Mouse (Mus musculus): ENCODE measurements around the gene Slc2a5. TPM values are rescaled to one million over a fixed set of nuclear protein-coding genes. Genes with fewer than 3 reads are reported as not detected.

Slc2a5 gene
- total RNA-seq, 1 experiment from 2014 or later = not detected

DNA sequence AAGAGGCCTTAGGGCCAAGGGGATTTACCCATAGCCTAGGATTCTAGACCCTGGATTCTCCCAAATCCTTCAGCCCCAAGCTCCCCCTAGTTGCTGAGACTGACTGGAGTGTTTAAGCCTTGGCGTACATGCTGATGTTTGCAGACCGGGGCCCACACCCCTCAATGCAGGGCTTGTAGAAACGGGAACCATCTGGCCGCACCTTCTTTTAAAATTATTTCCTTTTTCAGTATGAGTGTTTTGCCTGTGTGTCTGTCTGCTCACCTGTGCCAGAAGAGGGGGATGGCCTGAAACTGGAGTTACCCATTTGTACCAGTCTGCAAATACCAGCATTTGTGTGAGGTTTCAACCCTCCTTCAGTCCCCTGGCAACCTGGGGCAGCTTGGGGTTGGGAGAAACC, 21.2 kb upstream of the Slc2a5 start:
- no peak for ATAC-seq (replicated peaks; ENCODE audit: low read depth, poor library complexity, severe bottlenecking)

DNA sequence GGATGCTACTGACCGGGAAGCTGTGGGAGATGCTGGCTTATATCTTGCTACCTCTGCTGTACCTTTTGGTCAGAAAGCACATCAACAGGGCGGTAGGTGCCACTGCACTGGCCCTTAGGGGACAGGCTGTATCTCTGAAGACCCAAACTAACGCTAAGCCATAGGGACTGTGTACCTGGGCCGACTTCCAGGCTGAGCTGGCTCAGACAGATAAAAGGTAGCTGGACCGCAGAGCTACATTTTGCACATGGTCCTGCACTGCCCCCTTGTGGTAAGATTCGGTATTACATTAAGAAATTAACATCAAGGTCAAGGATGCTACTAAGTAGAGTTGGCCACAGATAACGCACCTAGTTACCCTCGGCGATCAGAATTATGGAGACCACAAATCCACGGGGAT, 20.2 kb upstream of the Slc2a5 start:
- ATAC-seq (replicated peaks; ENCODE audit: low read depth, poor library complexity, severe bottlenecking) = peak; percentile 82

DNA sequence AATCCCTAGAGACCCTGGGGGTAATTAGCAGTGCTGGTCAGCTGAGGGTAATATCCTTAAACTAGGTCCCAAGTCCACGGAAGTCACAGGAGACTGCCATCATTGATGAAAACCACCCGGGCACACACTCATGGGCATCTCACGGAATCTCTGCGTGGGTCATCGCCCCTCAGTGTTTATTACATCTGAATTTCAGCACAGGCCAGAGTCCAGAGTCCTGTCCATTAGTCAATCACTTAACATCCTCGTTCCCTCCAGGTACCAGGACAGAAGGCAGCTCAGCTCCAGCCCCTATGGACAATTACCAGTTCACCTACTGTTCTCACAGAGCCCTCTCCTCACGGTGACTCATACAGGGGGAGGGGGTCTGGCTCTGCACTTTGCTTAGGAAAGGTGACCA, 16.3 kb upstream of the Slc2a5 start:
- ATAC-seq (replicated peaks; ENCODE audit: low read depth, poor library complexity, severe bottlenecking) = no peak

DNA sequence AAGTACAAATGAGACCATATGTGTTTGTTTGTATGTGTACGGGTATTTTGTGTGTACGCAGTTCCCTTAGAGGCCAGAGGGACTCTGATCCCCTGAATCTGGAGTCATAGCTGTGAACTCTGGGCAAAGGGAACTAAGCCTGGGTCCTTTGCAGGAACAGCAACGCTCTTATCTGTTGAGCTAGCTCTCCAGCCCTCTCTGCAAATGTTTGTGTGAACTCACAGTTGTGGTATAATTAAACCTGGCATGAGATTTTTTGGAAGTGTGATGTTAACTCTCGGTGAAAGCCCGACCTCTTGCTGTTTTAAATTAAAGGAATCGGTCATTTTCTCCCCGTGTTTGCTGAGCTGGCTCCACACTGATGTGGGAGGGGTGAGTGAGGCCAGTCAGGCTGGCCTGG, 13.4 kb upstream of the Slc2a5 start:
- no peak for ATAC-seq (replicated peaks; ENCODE audit: low read depth, poor library complexity, severe bottlenecking)

DNA sequence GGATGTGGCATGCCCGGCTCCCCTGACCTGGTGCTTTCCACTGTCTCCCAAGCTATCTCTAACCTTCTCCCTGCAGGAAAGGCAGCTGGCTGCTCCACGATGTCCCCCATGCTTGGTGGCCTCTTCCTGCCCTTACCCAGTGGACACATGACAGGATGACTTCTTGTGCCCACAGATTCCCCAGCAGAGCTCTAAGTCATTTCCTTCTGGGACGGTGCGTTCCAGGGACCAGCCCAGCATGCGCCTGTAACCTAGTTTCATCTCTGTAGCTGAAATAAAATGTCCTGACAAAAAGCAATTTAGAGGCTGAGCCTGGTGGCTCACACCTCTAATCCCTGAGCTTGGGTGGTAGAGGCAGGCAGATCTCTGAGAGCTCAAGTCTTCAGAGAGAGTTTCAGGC, 12.4 kb upstream of the Slc2a5 start:
- ATAC-seq (replicated peaks; ENCODE audit: low read depth, poor library complexity, severe bottlenecking) = no peak

DNA sequence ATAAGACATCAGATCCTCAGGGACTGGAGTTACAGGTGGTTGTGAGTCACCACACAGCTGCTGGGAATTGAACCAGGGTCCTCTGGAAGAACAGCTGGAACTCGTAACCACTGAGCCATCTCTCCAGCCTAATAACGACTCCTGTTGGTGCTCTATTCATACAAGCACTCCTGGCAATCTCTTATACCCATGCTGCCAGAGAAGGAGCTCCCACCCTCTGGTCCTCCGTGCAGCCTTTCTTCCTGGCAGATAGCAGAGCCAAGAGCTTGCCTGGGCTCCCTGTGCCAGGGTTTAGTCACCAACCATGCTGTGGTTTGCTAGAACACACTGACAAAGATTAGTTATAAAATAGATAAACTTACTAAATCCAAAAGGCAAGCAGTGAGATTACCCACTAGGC, 9.4 kb upstream of the Slc2a5 start:
- ATAC-seq (replicated peaks; ENCODE audit: low read depth, poor library complexity, severe bottlenecking) = no peak

DNA sequence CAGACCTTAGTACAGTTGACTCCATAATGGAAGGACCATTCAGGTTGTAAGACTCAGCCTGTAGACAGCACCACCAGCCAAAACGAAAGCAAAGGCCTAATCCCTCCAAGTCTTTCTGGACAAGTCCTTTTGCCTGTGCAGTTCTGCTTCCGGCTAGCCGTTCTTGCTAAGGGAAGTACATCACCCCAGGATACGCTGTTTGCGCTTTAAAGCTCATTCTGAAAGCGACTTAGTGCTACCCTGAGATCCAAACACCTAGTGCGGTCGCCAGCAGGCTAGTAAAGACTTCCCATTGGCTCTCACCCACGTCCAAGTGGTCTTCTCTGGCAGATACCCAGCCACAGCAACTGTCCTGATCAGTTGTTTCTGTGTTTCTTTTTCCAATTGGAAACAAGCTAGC, 8.7 kb upstream of the Slc2a5 start:
- no peak for ATAC-seq (replicated peaks; ENCODE audit: low read depth, poor library complexity, severe bottlenecking)

DNA sequence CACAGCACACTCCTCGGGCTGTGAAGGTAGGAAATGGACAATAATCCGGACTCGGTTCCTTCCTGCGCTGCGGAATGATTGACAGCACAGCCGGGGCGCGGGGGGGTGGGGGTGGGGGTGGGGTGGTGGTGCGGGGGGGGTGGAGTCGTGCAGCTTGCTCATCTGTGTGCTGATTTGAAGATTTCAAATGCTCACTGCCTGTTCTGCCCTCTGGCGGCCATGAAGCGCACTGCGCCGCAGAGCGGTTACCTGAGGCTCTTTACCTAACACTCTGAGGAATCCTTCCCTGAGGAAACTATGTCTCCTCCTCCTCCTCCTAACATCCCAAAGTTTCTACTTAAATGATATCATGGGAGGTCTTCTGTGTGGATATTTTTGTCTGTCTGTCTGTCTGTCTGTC, 6.2 kb upstream of the Slc2a5 start:
- ATAC-seq (replicated peaks; ENCODE audit: low read depth, poor library complexity, severe bottlenecking) = peak; percentile 65

DNA sequence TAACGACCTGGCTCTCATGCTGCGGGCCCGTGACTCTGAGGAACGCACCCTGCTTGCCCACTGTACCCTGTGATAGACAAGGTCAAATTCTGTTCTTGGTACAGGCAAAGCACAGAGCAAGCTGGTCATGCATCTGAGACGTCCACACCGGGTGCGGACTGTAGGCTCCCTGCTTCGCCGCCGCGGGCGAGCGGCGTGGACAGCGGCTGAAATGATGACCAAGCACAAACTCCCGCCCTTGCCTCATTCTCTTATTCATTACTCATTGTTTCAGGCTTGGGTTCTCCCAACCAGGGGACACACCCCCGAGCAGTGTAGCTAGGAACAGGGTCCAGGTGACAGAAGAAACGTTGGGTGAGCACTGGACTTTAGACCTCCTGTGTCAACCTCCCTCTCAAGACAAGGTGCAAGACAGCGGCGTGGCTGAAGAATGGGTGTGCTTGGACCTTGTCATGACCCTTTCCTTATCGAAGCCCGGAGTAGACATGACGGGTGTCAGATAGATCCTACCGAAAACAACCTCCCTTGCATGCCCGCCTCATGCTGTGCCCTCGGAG, 4.5 kb upstream of the Slc2a5 start:
- no peak for ATAC-seq (replicated peaks; ENCODE audit: low read depth, poor library complexity, severe bottlenecking)

DNA sequence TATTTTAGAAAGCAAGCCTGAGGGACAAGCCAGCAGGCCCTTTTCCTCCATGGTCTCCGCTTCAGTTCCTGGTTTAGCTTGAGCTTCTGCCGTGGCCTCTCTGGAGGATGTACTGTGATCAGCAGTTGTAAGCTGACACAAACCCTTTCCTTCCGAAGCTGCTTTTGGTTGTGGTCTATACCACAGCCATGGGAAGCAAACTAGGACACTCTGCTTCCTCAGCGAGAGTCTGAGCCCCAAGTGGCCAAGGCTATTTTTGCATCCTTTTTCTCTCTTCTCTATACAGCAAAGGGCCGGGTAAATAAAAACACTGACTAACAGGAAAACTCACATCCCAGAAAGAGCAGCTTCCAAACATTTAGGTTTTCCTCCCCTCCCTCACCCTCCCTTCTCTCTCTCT, 1.8 kb upstream of the Slc2a5 start:
- peak; percentile 94 for ATAC-seq (replicated peaks; ENCODE audit: low read depth, poor library complexity, severe bottlenecking)

DNA sequence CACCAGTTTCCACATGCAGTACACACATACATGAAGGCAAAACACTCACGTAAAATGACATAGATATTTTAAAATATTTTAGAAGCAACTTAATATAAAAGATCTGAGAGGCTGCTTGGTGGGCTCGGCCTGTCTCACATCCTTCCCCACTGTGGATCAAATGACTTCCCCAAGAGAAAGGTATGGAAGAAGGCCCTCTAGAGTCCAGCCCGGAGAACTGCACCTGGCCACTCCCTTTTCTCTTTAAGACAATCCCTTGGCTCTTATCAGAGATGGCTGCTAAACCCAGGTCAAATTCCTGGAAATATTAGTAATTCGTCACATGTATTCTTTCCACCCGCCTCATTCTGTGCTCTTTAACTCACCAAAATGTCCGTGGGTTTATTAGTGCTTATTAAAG, 920 bp upstream of the Slc2a5 start:
- ATAC-seq (replicated peaks; ENCODE audit: low read depth, poor library complexity, severe bottlenecking) = no peak

DNA sequence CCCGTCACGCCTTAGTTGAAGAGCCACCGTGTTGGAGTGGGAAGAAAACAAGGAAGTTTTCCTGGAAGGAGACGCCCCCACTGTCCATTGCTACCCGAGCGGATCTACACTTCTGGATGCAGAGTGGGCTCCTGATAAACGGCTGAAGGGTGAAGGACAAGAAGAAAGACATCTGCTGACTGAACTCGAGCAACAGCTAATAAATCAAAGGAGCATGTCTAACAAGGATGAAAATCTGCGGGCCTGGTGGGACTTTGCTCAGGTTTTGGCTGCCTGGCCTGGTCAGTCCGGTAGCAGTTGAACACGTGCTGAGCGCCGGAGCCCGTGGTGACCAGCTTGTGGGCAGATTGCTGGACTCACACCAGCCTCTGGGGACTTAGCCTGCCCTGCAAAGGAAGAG, 557 bp downstream of the Slc2a5 start:
- ATAC-seq (replicated peaks; ENCODE audit: low read depth, poor library complexity, severe bottlenecking) = no peak

DNA sequence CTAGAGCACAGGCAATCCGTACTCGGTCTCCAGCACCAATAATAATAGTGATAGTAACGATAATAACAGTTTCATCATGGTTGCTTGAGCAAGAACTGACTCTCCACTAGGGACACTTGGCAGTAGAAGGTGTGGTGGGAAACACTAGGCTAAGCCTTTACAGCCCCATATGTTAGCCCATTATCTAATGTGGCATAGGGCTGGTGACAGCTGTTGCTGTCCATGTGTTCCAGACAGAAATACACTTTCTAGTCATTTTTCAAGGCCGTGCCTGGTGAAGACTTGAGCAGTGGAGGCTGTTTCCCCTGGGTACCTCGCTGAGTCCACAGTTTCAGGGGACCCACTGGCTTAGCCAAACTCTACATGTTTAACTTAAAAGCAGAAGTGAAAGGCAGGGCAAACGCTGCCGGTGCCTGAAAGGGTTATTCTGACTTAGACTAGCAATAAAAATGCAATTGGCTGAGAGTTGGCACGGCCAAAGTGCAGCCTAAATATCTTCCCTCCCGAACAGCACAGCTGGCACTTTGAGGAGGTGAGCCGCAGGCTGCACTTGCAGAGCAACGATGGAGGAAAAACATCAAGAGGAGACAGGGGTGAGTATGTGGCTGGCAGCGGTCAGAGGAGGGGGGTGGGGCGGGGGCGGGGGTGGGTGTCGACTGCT, 1.2 kb downstream of the Slc2a5 start:
- ATAC-seq (replicated peaks; ENCODE audit: low read depth, poor library complexity, severe bottlenecking) = peak; percentile 56

DNA sequence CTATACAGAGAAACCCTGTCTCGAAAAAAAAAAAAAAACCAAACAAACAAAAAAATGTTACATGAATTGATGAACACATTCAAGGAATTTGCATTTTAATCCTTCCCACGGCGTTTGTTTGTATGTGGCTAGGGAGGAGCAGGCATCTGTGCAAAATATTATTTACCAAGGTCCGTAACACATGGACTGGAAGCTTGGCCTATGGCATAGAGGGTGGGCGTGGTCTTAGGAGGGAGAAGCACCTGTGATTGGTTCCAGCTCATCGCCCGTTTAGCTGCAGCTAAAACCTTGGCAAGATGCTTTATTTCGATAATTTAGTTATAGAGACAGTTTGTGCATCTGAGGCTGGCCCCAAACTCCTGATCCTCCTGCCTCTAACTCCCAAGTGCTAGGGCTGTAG, 2.3 kb downstream of the Slc2a5 start:
- no peak for ATAC-seq (replicated peaks; ENCODE audit: low read depth, poor library complexity, severe bottlenecking)

DNA sequence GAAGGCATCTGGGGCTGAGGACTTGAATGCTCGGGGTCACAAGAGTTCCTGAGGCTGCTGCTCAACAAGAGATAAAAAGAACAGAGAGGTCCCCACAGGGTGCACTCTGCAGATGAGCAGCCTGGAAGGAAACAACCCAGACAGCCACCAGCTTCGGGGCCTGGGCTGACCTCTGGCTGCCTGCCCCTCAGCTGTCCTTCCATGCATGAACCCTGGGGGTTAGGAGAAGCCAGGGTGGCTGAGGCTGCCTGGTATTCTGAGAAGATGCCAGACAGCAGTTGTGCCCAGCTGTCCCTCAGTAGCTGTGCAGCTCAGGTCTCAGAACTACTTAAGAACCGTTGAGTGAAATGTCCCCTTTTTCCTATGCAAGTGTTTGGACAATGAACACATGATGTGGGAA, 3.4 kb downstream of the Slc2a5 start:
- ATAC-seq (replicated peaks; ENCODE audit: low read depth, poor library complexity, severe bottlenecking) = no peak

DNA sequence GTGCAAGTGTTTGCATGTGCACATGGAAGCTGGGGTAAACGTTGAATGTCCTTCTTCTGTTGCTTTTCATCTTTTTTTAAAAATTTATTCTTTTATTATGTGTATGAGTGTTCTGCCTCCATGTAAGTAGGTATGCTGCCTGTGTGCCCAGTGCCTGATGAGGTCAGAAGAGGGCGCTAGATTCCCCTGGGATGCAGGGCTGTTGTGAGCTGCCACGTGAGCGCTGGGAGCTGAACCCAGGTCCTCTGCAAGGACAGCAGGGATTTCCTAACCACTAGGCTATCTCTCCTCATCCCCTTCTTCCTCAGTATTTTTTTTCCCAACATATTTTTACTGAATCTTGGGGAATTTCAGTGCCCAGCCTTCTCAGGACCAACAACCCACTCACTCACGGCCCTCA, 7.3 kb downstream of the Slc2a5 start:
- no peak for ATAC-seq (replicated peaks; ENCODE audit: low read depth, poor library complexity, severe bottlenecking)

DNA sequence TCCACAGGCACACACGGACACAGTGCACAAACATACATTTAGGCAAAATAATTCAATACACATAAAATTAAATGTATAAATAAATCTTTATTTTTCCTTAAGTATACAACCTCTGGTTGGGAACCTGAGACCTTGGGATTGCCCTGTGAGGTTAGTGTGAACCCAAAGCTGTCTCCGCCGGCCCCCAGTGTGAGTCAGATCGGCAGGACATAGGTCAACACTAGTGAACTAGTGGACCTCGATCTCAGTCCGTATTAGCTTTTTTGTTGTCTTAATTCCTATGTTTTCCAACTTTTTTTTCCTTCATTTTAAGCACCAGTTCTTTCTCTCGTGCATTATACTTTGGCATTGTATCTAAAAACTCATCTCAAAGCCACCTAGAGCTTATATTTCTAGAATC, 8.8 kb downstream of the Slc2a5 start:
- ATAC-seq (replicated peaks; ENCODE audit: low read depth, poor library complexity, severe bottlenecking) = no peak

DNA sequence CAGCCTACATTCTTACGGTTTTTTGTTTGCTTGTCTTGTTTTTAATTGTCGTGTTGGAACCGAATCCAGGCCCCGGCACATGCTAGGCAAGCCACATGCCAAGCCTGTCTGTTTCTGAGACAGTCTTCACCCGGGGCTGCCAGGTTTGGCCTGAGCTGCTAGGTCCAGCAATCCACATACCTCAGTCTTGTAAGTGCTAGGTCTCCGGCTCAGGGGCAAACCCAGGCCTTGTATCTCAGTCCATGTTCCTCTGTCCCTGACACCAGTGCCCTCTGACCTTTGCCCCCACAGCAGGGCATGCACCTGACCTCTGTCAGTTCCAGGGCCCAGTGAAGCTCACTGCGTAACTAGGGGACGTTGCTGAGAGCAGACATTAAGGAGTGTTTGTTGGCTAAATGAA, 9.5 kb downstream of the Slc2a5 start:
- ATAC-seq (replicated peaks; ENCODE audit: low read depth, poor library complexity, severe bottlenecking) = no peak

DNA sequence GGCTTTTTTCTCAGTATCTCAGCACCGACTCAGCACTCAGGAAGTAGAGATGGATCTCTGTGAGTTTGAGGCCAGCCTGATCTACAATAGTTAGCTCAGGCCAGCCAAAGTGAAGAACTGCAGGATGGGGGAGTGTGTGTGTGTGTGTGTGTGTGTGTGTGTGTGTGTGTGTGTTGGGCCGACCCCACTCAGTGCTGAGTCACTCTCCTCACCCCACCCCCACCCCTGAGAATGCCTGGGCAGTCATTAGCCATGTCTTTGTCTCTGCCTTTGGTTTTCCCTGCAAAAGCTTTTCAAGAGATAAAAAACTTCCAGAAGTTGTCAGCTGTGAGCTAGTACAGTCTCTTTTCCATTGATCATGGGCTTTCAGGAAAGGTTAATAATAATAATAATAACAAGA, 11.6 kb downstream of the Slc2a5 start:
- no peak for ATAC-seq (replicated peaks; ENCODE audit: low read depth, poor library complexity, severe bottlenecking)

DNA sequence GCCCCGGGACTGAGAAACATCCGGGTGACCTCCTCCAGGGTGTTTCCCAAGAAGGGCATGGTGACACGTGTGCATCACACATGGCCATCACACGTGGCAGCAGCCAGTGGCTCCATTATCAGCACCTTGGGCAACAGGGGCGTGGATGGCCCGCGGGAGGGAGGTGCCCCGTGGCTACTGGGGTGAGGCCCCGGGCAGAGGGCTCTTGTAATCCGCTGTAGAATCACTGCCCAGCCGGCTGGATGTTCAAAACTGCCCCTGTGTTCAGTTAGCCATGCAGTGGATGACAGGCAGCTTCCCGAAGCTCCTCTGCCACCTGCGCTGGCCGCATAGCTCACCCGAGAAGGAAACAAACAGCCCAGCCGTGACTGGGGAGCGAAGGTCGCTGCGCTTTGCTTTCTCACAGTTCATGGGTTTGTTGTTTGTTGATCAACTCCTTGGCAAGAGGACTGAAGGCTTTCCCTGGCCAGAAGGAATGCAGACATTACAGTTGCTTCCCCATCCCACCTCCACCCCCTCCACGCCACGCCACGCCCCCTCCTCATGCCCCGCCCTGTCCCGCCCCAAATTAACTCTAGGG, 13.7 kb downstream of the Slc2a5 start:
- peak; percentile 50; the same call in 1 of the 2 replicates for ATAC-seq (replicated peaks; ENCODE audit: low read depth, poor library complexity, severe bottlenecking)

DNA sequence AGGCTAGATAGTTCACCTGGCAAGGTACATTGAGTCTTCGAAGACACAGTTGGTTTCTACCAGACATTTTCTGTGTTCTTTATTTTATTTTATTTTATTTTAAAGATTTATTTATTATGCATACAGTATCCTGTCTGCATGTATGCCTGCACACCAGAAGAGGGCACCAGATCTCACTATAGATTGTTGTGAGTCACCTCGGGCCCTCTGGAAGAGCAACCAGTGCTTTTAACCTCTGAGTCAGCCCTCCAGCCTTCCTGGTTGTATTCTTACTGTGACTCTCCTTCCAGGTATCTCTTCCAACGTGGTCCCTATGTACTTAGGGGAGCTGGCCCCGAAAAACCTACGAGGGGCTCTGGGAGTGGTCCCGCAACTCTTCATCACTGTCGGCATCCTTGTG, 16.2 kb downstream of the Slc2a5 start:
- no peak for ATAC-seq (replicated peaks; ENCODE audit: low read depth, poor library complexity, severe bottlenecking)

DNA sequence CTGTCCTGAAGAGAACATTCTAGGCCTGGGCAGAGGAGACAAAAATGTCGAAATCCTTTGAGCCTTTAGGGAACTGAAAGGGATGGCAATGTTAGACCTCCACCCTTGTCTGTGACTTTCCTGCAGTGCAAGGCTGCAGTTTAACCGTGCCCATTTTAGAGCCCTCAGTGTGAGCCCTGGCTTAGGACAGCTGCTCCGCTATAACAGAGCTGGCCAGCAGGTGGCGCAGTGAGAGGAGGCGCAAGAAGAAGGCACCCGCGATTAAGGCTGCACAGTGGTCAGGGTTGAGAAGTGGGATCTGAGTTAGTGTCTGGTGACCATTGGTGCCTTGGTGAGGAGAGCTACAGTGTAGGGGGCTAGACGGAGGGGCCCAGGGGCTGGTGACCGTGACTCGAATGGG, 17.6 kb downstream of the Slc2a5 start:
- ATAC-seq (replicated peaks; ENCODE audit: low read depth, poor library complexity, severe bottlenecking) = peak; percentile 77

All from common myeloid progenitor, adult 5-6 weeks (primary cell).